Mouse (Mus musculus): ENCODE measurements around the gene Ptprh.

Gene Ptprh

GRCm38 (mm10) chr7:4501558-4502397 is 102.1 kb downstream of the Ptprh start, which contains the start of gene Ppp1r12c:
Gene Ppp1r12c (minus strand): TSS chr7:4501680.
- DNase-seq (ENCODE audit: low read depth, low spot score) = peak; percentile 92

GRCm38 (mm10) chr7:4500892-4501471 is 102.9 kb downstream of the Ptprh start:
- DNase-seq (ENCODE audit: low read depth, low spot score) = peak; percentile 71

DNA sequence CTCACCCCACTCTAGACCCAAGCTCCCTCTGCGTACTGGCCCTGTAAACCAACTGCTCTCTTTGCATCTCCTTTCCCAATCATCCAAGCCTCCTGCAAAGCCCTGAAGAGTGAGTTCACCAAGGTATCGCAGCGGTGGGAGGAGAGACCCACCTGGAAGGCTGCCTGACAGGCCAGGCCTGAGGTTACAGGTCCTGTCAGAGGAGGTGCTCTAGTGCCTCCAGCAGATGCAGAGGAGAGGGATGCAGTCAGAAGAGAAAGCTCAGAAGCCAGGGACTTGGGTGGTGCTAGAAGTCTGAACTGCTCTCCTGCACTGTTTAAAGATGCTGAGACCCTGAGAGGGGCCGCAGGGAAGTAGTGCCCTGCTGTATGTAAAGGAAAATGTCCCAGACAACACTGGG is 104.8 kb downstream of the Ptprh start:
- DNase-seq (ENCODE audit: low read depth, low spot score) = no peak
